Mouse (Mus musculus) MN1 (cell line): ENCODE measurements at regions not wholly inside any gene's neighbourhood (a gene's known extent, or its start where the extent isn't known, plus 50 kb on each side); places are given as distances from the start of the nearest gene placed in this dataset.

Experiments used
- DNase-seq: peaks from one replicate; pipeline ENCODE4 v3.0.0-alpha.2; 2016; ENCODE audit warnings: low spot score

DNA sequence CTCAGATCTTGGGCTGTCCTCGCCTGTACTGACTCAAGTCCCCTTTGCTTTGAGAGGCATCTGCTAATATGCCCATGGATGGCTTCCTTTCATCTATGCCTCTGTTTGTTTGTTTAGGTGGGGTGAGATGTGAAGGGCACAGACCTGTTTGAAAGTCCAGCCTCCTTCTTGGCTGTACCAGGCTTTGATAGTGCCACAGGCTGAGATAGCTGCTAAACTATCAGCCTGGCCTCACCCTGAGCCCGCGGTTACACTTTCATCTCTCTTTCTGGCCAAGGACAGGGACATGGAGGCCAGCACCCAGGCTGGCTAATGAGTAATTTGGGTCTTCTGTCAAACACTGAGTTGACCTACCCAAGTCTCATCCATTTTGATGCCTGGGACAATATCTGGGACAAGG is 105.0 kb upstream of the Parp11 start:
- no peak for DNase-seq

DNA sequence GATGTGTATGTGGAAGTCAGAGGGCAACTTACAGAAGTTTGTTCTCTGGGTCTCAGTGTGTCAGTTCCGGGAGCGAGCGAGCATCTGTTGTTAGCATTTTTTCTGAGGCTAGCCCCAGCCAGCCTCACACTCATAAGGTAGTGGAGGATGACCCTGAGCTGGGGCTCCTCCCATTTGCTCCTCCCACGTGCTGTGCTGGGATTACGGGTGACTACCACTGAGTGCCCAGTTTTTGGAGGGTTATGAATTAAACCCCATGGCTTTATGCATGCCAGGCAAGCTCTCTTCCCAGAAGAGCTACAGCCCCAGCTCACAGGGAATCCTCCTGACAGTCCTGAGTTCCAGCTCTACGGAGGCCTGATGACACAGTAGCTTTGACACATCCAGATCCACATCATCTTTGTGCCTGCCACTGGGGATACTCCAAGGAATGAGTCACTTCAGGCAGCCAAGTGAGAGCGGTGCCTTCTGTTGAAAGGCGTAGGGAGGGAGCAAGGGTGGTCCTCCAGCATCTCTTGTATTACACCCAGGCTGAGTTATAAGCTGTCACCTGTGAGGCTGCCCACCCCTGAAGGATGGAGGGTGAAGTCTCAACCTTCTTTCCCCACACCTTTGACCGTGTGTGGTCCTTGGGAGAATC is 97.8 kb upstream of the Parp11 start:
- no peak for DNase-seq

DNA sequence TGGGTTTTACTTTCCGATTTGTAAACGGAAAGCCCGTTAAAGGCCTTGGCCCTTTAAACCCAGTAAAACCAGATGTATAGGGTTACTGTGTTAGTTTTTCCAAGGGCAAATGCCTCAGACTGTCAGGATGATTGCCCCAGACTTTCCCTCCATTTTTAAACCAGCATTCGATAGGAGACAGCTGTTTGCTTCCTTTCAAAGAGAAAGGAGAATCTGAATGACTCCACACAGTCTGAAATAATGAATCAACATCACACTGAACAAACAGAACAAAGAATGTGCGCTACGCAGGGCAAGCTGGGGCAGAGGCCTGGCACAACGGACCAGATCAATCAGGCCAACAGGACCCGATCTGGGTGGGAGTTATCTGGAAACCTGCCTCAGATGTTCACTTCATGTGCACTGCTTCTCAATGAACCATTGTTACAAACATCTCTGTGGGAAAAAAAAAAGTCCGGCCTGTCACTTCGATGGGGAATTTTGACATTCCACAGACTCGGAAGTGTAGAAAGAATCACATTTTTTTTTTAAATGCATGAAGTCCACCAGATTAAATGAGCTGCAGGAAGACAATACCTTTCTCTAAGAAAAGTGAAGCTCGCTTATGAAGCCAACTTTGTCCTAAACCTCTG is 97.0 kb upstream of the Parp11 start:
- DNase-seq: no peak

DNA sequence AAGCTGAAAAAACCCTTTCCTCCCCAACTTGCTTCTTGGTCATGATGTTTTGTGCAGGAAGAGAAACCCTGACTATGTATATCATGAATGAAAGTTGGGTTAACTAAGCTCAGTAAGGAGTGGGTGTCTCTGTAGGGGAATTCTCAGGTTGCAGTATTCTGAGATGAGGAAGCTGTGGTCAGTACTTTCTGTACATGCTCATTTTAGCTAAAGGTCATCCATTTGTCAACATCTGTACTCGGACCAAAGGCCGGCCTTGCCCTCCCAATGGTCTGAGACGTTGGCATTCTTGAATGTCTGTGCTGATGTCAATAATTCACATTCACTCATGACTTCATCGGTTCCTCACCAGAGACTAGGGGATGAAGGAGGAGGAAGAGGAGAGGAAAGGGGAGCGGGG is 94.9 kb upstream of the Parp11 start:
- no peak for DNase-seq

DNA sequence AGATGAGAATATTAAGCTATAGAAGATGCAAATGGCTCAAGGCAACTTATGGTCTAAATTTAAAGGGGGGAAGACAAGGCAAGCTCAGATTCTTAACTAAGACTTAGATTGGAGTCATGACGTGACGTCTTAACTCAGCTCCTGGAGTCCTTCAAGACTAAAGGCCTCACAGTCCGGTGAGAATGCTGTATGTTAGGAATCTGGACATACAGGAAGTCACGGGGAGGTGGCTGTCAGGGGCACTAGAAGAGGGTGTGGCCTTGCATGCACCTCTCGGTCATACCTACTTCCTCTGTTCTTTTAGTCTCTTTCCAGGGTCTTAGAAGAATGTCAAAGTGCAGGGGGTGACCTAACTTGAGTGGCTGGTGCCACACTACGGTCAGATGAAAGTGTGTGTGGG is 91.5 kb upstream of the Parp11 start:
- no peak for DNase-seq

DNA sequence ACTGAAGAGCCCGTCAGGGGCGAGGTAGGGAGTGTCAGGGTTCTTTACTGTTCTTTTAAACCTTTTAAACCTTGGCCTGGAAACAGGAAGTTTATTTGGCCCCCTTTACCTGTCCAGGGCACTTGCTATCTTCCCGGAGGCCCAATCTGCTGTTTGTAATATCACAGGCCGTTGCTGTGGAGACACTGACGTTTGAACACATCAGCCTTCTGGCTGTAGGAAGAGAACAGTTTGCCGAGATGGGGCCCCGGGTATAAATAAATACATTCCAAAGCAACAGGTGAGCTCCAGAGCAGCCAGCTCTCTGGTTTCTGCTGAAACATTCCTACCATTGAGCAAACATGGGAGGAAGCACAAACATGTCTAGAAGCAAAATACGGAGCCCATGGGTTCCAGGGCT is 90.2 kb upstream of the Parp11 start:
- no peak for DNase-seq

DNA sequence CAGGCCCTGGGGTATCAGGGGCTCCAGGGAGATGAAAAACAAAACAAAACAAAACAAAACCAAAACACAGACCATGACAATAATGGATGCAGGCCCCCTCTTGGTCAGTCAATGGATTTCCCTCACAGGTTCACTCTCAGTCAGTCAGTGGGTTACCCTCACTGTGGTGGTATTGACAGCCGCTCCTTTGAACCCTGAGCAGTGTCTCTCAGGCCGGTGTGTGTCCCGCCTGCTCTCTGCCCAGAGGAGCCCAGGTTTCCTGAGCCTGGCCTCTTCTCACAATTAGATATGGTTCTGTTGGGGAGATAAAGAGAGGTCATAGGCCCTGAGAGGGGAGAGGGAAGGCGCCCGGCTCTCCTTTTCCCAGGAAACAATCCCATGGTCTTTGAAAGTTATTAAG is 87.8 kb upstream of the Parp11 start:
- no peak for DNase-seq

DNA sequence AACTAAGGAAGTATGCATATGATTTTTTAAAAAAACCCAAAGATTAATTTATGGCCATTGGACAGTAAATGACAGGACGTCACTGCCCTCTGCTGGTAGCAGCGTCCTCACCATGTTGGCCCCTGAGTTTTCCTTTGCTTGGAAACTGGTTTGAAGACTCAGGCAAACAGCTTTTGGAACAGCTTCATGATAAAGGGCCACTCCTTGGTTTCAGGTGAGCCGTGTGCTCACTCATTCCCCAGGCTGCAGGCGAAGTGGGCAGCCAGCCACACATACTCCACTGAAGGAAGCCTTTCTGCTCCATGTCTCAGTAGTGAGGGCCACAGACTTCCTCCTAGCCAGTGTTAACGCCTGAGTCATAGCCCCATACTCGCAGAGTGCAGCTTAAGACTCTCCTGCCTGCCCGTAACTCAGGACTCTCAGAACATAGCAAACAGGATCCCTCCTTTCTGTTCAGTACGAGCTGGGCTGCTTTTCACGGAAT is 87.2 kb upstream of the Parp11 start:
- peak; percentile 61 for DNase-seq

DNA sequence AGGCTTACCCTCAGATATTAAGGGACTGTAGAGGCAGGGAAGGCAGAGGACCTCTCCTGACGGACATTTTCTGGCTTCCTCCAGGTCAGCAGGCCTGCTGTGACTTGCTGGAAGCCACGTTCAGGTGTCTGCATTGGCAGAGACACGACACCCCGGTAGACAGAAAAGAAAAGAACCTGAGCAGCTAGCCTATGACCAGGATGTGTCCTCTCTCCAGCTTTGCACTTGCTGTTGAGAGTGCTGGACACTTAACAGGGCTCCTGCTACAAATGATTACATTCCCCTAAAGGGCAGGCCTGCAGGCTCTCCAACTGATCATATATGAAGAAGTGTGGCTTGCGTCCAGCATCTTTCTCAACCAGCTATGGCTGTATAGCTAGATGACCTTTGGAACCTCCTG is 84.5 kb upstream of the Parp11 start:
- DNase-seq: no peak

DNA sequence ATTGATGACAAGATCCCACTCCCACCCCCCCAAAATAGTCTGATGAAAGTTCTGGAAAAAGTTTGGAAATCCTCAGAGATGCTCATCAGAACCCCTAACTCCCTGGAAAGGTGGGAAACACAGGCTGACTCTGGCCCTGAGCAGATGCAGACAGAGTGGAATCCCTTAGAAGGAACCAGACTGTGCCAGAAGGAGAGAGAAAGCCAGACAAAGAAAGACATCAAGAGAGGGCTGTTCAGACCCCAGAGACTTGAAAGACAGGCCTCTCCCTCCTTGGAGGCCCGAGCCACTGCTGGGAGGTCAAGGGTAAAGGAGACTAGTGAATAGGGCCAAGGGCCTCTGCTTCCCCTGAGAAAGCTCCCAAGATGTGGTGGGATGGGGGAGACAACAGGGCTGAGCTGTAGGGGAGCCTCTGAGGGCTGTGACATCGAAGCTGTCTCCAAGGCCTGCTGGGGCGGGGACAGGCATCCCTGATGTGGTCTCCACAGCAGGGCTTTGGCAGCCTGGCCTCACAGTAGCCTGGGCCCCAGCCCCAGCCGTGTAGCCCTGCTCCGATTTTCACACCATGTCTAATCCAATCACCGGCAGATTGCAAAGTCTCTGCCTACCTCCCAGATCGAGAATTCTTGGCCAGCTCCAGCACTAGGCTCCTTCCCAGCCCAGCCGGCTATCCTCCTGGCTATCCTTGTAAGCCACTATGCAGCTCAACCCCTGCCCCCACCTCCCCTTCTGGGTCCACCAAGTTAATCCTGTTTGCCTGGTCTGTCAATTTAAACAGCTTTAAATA is 83.5 kb upstream of the Parp11 start:
- DNase-seq: peak; percentile 77

DNA sequence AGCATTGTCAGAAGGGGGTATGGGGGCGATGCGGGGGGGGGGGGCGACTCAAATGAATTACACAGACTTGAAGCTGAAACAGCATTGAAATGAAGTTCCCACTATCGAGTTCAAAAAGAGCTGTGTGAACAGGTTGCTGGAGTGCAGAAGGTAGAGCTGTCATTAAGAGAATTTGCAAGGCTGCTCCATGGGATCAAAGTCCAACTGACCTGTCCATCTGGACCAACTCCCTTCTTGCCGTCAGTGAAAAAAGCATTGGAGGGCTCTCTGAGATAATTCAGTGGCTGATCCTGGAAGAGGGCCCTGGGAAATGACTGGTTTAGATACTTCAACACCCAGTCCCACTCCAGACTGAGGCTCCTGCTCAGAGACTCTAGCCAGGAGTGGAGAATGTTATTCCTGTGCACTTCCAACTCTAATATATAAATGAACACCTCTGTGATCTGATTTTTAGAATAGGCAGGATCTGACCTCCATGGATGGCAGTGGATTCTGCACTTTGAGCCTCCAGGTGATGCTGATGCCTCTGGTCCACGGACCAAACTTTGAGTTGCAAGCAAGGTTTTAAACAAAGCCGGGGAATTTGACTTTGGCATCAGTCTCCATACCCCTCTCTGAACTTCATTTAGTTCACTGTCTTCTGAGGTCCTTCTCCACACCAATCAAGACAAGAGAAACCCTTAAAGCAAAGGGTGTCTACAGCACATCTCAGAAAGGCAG is 82.6 kb upstream of the Parp11 start:
- no peak for DNase-seq

DNA sequence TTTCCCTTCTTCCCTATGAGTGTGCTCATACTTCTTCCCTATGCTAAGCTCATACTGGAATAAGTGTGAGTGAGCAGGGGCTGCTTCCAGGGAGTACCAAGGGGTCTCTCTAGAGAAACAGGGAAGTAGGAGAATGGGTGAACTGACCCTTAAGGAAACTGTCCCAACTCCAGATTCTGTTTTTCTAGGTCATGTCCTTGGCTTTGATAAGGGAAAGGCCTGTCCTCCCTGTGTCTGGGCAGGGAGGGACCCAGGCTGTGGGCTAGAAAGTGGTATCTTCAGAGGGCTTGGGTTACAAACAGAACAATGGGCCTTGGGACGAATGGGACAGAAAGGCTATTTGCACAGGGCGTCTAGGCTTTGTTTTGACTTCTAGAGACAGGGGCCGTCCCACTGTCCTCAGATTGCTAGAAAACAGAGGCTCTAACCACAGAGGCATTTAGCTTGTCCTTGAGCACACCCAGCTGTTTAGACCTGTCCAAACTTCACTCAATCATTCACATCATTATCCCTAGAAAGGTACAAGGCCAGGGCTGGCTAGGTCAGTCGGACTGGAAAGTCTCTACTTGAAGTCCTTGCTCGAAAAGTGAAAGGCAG is 82.0 kb upstream of the Parp11 start:
- DNase-seq: no peak

DNA sequence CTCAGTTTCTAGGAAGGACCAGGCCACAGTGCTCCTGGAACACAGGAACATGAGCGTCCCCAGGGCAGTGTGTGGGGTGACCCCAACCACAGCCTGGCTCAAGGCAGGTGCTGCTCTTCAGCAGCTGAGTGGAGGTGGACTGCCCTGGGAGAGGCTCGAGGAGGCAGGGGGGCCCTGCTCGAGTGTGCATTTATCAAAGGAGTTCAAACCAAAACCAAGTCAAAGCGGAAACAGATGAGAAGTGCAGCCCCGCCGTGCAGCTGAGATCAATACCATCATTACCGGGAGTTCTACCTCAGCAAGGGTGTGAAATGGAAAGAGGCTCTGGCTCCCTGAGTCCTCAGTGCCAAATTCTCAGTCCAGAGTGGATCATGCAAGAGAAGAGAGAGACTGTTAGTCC is 81.4 kb upstream of the Parp11 start:
- DNase-seq: no peak

DNA sequence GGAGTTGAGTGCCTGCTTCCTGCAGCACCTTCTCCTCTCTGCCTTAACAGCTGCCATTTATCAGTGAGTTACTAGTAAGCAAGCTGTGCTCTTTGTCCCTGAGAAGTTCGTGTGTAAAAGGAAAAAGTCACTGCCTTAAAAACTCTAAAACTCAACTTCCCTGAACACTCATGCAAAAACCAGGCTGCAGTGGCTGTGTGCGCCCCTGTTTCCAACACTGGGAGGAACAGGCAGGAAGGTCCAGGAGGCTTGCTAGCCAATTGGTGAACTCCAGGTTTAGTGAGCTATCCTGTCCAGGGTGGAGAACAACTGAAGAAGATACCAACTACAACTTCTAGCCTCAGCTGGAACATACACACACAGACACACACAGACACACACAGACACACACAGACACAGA is 81.0 kb upstream of the Parp11 start:
- DNase-seq: no peak

DNA sequence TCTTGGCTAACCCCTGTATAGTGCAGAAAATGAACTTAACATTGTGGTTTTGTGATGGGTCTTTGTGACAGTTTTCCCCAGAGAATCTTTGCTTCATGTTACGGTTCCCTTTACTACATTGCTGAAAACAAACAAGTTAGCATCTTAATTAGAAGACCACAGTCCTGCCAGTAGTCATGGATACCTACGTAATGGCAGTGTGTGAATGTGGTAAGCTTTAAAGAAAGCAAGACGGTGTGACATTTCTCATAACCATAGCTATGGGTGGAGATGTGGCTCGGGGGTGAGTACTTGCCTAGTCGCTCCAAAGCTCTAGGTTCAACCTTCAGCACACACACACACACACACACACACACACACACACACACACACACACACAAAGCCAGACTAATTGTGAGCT is 73.6 kb upstream of the Parp11 start:
- no peak for DNase-seq

DNA sequence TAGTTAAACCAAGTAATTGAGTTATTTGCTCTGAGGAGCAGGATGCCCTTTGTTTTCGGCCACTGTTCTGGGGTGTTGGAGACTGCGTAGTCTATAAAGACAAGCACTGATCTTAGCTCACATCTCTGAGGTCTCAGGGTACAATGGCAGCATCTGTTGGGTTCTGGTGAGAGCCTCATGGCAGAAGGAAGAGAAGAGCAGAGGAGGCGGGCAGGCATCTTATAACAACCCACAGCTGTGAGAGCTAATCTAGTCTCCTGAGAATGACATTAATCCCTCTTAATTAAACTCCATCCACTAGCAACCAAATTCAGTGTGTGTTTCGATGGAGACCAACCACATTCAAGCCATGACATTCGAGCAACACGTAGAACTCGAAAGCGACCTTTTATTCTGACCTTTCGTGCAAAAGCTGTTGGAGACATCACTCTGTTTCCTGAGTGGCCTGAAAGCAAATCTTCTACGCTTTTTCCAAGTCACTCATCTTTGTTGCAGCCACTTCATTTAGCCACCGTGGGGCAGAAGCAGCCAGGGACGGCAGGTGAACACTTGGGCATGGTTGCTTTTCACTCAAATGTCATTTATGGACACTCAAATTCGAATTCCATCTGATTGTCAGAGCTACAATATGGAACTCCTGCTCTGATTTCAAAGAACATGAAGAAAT is 72.7 kb upstream of the Parp11 start:
- peak; percentile 37 for DNase-seq

DNA sequence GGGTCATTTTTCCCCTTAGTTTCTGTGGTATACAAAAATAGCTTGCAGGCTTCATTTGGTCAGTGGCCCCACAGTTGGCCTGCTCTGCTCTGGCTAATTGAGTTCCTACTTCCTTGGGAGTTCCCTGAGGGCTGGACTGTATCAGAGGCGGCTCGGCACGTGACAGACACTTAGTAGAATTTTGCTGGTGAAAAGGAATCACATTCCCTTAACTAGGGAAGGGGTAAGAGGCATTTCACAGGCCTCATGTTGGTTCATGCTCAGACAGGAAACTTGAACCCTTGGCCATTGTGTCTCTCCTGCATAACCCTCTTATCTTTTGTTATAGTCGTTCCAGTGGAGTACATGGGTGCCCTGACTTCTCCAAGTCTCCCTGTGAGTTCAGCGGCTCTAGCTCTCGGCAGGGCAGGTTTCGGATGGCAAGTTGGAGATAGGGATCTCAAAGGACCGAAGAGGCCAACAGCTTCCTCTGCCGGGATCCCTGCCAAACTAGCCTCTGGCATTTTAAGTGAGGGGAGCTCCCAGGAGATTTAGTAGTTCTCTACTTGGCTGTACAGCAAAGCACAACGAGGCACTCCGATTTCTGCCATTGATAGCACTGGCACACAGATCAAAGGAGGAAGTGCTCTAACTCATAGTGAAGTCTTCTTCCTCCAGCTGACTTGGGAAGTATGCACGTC is 72.0 kb upstream of the Parp11 start:
- peak; percentile 92 for DNase-seq

DNA sequence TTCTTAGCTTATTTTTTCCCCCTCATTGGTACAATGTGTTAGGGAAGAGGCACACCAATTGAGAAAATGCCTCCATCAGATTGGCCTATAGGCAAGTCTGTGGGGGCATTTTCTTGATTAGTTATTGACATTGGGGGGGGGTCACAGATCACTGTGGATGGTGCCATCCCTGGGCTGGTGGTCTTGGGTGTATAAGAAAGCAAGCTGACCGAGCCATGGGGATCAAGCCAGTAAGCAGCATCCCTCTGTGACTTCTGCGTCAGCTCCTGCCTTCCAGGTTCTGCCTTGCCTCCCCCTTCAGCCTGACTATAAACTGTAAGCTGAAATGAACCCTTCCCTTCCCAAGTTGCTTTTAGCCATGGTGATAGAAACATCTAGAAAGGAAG is 71.5 kb upstream of the Parp11 start:
- DNase-seq: peak; percentile 14

DNA sequence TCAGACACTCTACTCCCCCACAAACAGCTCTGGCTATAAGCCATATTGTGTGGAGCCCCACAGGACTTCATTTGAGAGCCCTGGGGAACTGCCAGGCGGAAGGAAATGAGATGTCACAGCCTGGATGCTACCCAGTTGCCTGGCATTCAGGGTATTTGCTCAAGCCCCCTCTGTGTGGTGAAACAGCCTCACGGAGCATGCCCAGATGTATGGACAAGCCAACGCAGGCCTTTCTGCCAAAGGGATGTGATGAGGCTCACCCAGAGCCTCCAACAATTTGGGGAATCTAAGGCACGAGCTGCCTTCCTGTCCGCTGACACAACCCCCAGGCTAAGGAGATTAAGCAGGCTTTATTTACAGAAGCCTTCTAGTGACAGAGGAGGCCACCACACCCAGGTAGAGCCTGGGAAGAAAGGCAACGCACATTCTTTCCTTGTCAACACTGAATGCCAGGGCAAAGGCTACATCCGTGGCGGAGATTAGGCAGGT is 70.9 kb upstream of the Parp11 start:
- peak; percentile 38 for DNase-seq

DNA sequence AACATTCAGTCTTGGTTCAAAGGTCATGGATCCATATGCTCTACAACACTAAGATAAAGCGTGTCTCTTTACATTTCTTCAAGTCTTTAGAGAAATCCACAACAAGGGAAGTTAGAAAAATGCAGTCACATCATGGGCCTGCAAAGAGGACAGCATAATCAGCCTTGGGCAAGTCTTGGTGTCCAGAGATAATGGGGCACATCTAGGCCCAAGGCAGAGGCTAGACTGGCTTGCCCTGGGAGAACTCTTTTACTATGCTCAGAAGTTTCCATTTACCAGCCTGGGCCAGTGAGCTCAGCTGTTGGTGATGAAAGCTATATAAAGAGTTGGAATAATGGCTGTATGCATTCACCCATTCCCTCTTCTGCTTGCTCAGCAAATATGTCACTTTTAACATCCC is 67.9 kb upstream of the Parp11 start:
- DNase-seq: no peak

DNA sequence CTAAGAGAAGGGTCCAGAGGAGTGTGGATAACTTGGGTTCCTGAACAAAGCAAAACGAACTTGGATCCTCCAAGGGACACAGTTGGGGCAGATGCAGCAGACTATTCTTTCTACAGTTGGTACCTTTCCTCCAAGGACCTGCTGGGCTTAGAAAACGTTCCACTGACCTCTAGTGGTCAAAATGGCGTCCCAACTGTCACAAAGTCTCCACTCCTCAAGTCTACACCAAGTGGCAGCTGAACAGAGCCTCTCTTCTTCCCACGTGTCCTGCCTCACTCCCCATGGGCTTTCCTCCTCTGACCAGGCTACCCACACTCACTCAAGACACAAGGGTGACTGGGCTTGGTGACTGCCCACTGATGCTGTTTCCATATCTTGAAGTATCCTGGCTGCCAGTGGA is 67.1 kb upstream of the Parp11 start:
- peak; percentile 64 for DNase-seq
